Mouse (Mus musculus) bone marrow macrophage, adult 2 months (primary cell): Measurements from ENCODE around the gene Them7. TPM values are rescaled to one million over a fixed set of nuclear protein-coding genes. Genes with fewer than 3 reads are reported as not detected.

Experiments
- H3K27ac ChIP-seq: 2 replicates; pipeline ENCODE4 v1.5.1; 2012; ENCODE audit warnings: low read depth, low read length; ENCODE audit not compliant: insufficient read depth
- H3K4me1 ChIP-seq: 2 replicates; pipeline ENCODE4 v1.6.1; 2012; ENCODE audit warnings: low read length; ENCODE audit not compliant: control insufficient read depth, insufficient read depth
- H3K4me3 ChIP-seq: 2 replicates; pipeline ENCODE4 v1.5.1; 2012; ENCODE audit warnings: mild to moderate bottlenecking, low read length, moderate library complexity; ENCODE audit not compliant: insufficient read depth
- CTCF ChIP-seq: IDR thresholded peaks from 2 replicates; pipeline ENCODE4 v1.5.1; 2012; ENCODE audit warnings: low read depth, mild to moderate bottlenecking, low read length, moderate library complexity
- POLR2A ChIP-seq: IDR thresholded peaks from 2 replicates; pipeline ENCODE4 v1.6.1; 2012; ENCODE audit warnings: mild to moderate bottlenecking, low read depth, low read length, borderline replicate concordance
- polyA plus RNA-seq: library from polyadenylated mRNA; stranded (reverse); fragments of >200 nt; gene quantifications from 2 replicates; pipeline ENCODE4 v1.2.4, GENCODE M21; 2012; ENCODE audit not compliant: missing spikeins, insufficient read depth, insufficient read length

Them7 gene
- polyA plus RNA-seq, 1 experiment: not detected

DNA sequence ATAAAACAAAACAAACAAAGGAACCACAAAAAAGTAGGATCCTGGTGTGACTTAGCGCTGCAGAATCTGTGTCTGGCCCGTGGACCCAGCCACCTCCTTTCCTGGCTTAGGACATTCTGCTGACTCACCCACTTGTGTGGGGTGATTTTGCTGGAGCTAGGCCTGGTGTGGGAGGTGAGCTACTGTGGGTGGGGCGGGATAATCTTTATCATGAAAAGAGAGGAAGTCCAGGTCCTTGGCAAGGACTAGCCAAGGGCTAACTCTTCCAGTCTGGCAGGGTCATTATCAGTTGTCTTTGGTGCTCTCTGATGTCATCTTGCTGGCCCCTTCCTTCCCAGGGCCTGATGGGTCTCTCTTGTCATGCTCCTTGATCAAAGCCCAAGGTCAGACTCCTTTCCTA is 27.9 kb downstream of the Them7 start:
- TF ChIP-seq POLR2A (no peak), CTCF (no peak)
- H3K4me1 ChIP-seq: no peaks in the 10 kb centered on the region
- no peak overlapping the region for H3K4me3 ChIP-seq
- H3K27ac ChIP-seq: no peak overlapping the region

DNA sequence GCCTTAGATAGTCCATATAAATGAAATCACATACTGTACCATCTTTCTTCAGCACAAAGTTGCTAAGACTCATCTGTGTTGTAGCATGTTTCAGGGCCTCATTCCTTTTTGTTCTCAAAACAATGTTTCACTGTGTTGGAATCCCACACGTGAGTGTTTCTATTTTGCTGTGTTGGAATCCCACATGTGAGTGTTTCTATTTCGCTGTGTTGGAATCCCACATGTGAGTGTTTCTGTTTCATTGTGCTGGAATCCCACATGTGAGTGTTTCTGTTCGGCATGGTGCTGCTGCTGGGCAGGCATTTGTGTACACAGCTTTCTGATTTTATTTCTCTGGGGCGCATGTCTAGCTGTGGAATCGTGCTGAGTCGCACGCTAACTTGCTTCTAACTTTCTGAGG is 28.7 kb downstream of the Them7 start:
- no peak for TF ChIP-seq CTCF
- TF ChIP-seq POLR2A: no peak

DNA sequence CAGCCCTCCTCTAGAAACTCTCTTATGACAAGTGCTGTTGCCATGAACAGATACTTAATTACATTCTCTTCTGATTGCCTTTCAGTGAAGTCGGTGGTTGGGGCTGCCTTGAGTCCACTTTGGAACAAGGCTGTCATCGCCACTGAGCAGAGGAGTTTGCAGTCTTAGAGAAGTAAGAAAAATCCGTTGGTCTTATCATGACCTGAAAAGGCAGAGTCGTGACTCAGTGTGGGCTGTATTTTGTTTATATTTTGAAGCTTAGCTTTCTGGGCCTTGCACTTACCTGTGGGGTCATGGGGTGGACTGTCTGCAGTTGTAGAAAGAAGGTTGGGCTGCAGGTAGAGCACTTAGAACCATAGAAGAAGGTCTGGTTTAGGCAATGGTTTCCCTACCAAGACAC is 31.3 kb downstream of the Them7 start:
- Histone ChIP-seq H3K4me1 (no peaks in the 10 kb centered on the region), H3K27ac (no peak overlapping the region), H3K4me3 (no peak overlapping the region)
- TF ChIP-seq CTCF: no peak
- TF ChIP-seq POLR2A: no peak

More for the DNA sequence above, 28.7 kb downstream of the Them7 start:
- no peak overlapping the region for H3K4me3 ChIP-seq
- H3K27ac ChIP-seq: no peak overlapping the region
- no peaks in the 10 kb centered on the region for H3K4me1 ChIP-seq

DNA sequence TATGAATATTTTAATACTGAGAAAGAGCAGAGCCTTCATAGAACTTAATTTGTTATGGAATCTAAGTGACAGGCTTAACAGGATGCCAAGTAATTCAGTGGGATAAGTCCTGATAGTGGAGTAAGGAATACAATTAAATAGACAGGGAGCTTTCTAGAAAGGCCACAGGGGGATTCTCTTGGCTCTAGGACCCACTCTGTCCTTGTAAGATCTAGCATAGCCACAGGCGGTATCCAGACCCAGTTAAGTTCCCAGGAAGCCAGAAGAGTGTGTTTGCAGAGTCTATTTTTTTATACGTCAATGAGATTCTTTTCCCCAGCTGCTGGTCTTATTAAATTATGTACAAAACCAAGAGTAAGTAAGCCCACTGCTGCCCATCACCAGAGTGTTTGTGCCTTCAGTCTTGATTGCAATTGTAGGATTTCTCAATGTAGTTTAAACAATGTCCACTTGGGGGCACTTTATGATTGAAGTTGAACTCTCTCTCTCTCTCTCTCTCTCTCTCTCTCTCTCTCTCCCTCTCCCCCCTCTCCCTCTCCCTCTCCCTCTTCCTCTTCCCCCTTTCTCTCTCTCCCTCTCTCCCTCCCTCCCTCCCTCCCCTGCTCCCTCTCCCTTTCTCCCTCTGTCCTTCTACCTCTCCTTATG is 32.4 kb downstream of the Them7 start:
- TF ChIP-seq CTCF (no peak), POLR2A (no peak)

DNA sequence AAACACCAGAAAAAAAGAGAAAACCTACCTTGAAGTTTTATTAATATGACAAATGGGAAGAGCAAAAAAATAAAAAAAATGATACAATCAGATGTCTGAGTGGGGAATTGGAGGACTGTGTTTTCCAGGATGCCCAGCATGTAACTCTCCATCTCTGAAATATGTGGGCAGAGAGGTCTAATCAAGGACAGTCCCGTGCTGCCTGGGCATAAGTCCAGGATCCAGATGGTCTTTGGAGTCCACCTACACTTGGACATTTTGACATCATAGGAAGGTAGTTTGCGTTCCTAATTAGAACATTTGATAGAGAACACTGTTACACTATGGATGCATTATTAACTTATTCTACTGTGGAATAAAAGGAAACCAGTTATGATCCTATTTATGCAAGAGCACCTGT is 33.3 kb downstream of the Them7 start:
- H3K4me1 ChIP-seq: no peaks in the 10 kb centered on the region
- no peak for TF ChIP-seq POLR2A

More for the DNA sequence above, 32.4 kb downstream of the Them7 start:
- Histone ChIP-seq H3K27ac (no peak overlapping the region), H3K4me1 (no peaks in the 10 kb centered on the region), H3K4me3 (no peak overlapping the region)

DNA sequence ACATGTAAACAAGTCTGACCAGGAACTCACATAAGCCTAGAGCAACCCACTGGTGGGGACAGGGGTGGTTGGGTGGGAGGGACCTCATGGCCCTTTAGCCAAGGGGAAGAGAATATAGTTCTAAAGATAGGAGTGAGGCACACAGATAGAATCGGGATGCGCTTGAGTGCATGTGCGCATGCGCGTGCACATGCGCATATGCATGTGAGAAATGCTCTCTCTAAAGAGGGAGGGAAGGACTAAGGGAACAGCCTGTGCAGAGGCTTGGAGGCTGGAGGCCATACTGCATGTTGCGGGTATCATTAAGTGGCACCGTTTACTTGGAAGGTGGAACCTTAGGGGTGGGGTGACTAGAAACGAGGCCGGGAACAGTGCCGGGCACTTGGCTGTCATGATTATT is 37.2 kb downstream of the Them7 start:
- H3K4me3 ChIP-seq: no peak overlapping the region
- H3K27ac ChIP-seq: no peak overlapping the region
- H3K4me1 ChIP-seq: no peaks in the 10 kb centered on the region
- TF ChIP-seq POLR2A: no peak
- no peak for TF ChIP-seq CTCF

More for the DNA sequence above, 33.3 kb downstream of the Them7 start:
- H3K4me3 ChIP-seq: no peak overlapping the region
- no peak overlapping the region for H3K27ac ChIP-seq

DNA sequence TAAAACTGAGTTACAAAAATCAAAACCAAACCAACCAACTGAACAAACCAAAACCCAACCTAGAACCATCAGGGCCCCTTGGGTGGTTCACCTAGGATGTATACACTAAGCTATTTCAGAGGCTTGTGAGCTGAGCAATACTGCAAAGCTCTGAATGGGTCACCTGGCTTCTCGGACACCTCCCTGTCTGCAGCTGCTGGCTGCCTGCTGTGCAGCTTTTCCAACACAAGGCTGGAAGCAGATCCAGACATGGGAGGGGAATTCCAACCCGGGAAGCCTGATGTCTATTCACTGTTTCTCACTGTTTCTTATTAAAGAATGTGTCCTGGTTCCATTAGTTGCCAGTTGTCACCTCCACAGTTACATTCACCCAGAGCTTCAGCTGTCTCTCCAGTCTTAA is 39.1 kb downstream of the Them7 start:
- H3K4me3 ChIP-seq: no peak overlapping the region
- TF ChIP-seq CTCF (no peak), POLR2A (no peak)
- H3K4me1 ChIP-seq: no peaks in the 10 kb centered on the region
- no peak overlapping the region for H3K27ac ChIP-seq

DNA sequence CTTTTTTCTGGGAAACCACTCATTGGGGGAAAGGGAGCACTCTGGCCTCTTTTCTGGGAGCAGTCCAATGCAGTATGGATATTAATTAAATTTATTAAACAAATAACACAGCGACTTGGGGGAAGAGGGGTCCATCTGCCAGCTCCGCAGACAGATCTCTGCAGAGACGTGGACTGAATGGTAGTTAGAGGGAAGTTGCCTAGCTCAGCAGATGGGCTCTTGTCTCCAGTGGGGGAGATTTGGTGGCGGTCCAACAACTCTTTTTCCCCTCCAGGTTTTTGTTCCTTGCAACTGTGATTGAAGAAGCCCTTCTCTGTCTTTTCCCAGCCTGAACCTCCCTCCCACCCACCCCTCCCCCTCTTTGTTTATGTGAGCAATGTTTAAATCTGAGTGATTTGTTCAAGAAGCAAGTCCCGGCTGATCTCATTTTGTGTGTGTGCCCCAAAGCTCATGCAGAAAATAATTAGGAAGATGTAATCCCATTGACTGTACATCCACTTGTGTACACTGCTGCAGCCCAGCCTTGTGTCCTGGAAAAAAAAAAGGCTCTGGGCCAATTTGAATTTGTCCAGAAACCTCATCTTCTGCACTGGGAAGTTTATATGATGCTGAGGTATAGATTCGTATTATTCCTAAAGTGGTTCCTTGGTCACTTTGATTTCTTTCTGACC is 58.4 kb downstream of the Them7 start:
- TF ChIP-seq CTCF: no peak
- no peak for TF ChIP-seq POLR2A
- Histone ChIP-seq H3K4me3 (no peak overlapping the region), H3K27ac (no peak overlapping the region), H3K4me1 (no peaks in the 10 kb centered on the region)

DNA sequence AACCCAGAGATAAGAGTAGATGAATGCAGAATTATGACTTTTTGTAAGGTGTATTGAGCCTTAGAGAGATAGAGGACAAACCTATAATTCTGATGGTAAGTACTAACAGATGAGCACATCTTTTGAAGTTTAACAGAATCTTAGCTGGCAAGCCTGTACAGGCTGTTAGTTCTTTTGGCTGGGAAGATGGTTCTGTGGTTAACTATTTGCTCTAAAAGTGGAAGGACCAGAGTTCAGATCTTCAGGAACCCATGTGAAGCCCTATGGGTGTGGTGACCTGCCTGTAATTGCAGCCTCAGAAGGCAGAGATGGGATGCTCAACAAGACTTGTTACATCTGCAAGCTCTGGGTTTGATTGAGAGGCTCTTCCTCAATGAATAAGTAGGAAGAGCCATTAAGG is 59.7 kb downstream of the Them7 start:
- H3K4me3 ChIP-seq: no peak overlapping the region
- H3K27ac ChIP-seq: no peak overlapping the region
- TF ChIP-seq POLR2A (no peak), CTCF (no peak)
- H3K4me1 ChIP-seq: no peaks in the 10 kb centered on the region

DNA sequence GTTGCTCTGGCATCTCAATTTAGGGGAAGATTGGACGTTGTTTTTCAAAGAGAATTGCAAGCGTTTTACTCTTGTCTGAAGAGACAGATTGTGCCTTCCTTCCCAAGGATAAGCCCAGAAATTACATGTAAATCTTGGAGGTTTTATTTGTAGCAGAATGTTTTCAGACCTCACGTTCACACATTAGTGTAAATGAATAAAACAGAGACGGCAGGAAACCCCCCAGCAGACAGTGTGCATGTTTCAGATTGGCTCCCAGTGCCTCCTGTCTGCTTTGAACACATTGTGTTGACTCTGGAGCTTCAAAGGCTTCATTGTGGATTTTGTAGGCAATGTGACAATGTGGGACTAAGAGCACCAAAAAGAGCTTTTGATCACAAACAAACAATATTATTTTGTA is 60.7 kb downstream of the Them7 start:
- no peaks in the 10 kb centered on the region for H3K4me1 ChIP-seq
- H3K27ac ChIP-seq: no peak overlapping the region
- TF ChIP-seq POLR2A (no peak), CTCF (no peak)
- H3K4me3 ChIP-seq: no peak overlapping the region
